In the genomic region with DNA sequence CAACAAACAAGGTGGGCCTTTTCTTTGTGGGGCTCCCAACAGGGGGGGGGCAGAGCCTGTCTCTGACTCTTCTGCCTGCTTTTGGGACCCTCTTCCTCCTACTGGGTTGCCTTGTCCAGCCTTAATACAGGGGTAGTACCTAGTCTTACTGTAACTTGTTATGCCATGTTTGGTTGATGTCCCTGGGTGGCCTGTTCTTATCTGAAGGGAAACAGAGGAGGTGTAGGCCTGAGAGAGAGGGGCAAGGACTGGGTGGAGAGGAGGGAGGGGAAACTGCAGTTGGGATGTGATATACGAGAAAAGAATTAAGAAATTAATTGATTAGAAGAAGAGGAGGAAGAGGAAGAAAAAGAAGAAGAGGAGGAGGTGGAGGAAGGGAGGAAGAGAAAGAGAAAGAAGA, we compare ENCODE assay signal across 15 mouse cellular contexts. TPM values are rescaled to one million over a fixed set of nuclear protein-coding genes. Genes with fewer than 3 reads are reported as not detected.
DNase-seq lines count a peak whose midpoint lies in the region; ATAC-seq and TF ChIP-seq lines count a peak whose summit lies in the region.
"Had no signal": no experiment of that assay in that cellular context is flagged by ENCODE, and none has a peak within 500 bp of the region (broad histone marks: within the 10 kb centered on the region; RNA-seq: fewer than 3 reads in every experiment).

No protein-coding gene starts in this region.

- H3K9me3 ChIP-seq in midbrain, embryonic 11.5 days (ENCODE audit: control insufficient read depth, low read length) = no peaks in the 10 kb centered on the region
- H3K9me3 ChIP-seq: hindbrain, embryonic 13.5 days; neural tube, embryonic 12.5 days had no signal

- no peaks in the 10 kb centered on the region for H3K36me3 ChIP-seq in heart, adult 2 months (ENCODE audit: control insufficient read depth, insufficient read depth, low read length)
- H3K36me3 ChIP-seq in midbrain, embryonic 11.5 days (ENCODE audit: control insufficient read depth, insufficient read depth, low read length) = no peaks in the 10 kb centered on the region

- no peak overlapping the region for H3K4me3 ChIP-seq in heart, adult 2 months
- H3K4me3 ChIP-seq in midbrain, embryonic 11.5 days (ENCODE audit: low read depth, low read length) = no peak overlapping the region
- H3K4me3 ChIP-seq: hindbrain, embryonic 13.5 days; neural tube, embryonic 12.5 days had no signal

- H3K9ac ChIP-seq in heart, adult 2 months (ENCODE audit: low read depth, low read length) = no peak overlapping the region
- no peak overlapping the region for H3K9ac ChIP-seq in midbrain, embryonic 11.5 days (ENCODE audit: low read length)
- H3K9ac ChIP-seq: hindbrain, embryonic 13.5 days; neural tube, embryonic 12.5 days had no signal

- 81% methylated on average over 1 of the region's 1 CpGs for WGBS in heart, adult 2 months
- WGBS in midbrain, embryonic 11.5 days = 88% methylated on average over 1 of the region's 1 CpGs

- no peak for TF ChIP-seq CTCF in heart, adult 2 months (IDR thresholded peaks at IDR 0.05)

- no peak for TF ChIP-seq EP300 in heart, adult 2 months (IDR thresholded peaks at IDR 0.05; ENCODE audit: insufficient read depth, low read depth, low read length)

- no peak overlapping the region for H3K4me2 ChIP-seq in midbrain, embryonic 11.5 days
- H3K4me2 ChIP-seq: hindbrain, embryonic 13.5 days; neural tube, embryonic 12.5 days had no signal

- no peak overlapping the region for H3K27ac ChIP-seq in heart, adult 2 months
- H3K27ac ChIP-seq in midbrain, embryonic 11.5 days (ENCODE audit: low read depth, low read length) = no peak overlapping the region
- H3K27ac ChIP-seq: hindbrain, embryonic 13.5 days; neural tube, embryonic 12.5 days had no signal

- H3K4me1 ChIP-seq in heart, adult 2 months (ENCODE audit: control insufficient read depth, insufficient read depth, low read length) = no peaks in the 10 kb centered on the region; the same call in 1 of the 2 replicates
- no peaks in the 10 kb centered on the region for H3K4me1 ChIP-seq in midbrain, embryonic 11.5 days (ENCODE audit: control insufficient read depth, insufficient read depth, low read length)
- H3K4me1 ChIP-seq: neural tube, embryonic 12.5 days had no signal

- no peak for ATAC-seq in midbrain, embryonic 11.5 days (ENCODE audit: low FRiP score)
- ATAC-seq: forebrain, embryonic 16.5 days had no signal

- no peaks in the 10 kb centered on the region for H3K79me2 ChIP-seq in heart, adult 2 months (replicated peaks; ENCODE audit: control insufficient read depth, insufficient read depth, low read length)

- H3K27me3 ChIP-seq in heart, adult 2 months (ENCODE audit: control insufficient read depth, insufficient read depth, low read length) = no peaks in the 10 kb centered on the region
- H3K27me3 ChIP-seq in midbrain, embryonic 11.5 days (ENCODE audit: control insufficient read depth, insufficient read depth, low read length) = no peaks in the 10 kb centered on the region
- H3K27me3 ChIP-seq: hindbrain, embryonic 13.5 days; neural tube, embryonic 12.5 days had no signal

- intact Hi-C loops in heart, adult 2 months (cut with DNase I) = no loop called here

- peak; percentile 30 for DNase-seq in heart, adult 11 months
- DNase-seq in heart, adult 2 months = no peak
- DNase-seq in spleen, adult 12 weeks (ENCODE audit: low spot score) = peak; percentile 41
- no peak for DNase-seq in spleen, adult 18-20 months
- peak; percentile 84 for DNase-seq in liver
- peak; percentile 68 to 71 for DNase-seq in spleen, postnatal 4 days (ENCODE audit: low spot score in 2 of 2)
- no peak for DNase-seq in midbrain, embryonic 11.5 days (ENCODE audit: low spot score, missing footprints)
- DNase-seq in thymus, postnatal 36 days = no peak
- DNase-seq: cerebellum, adult 8-10 months; kidney, adult 18-20 months; kidney, postnatal 25 days; lung, adult 18-20 months had no signal

- TF ChIP-seq POLR2A in heart, adult 2 months (IDR thresholded peaks at IDR 0.05; ENCODE audit: insufficient read depth, low read depth, low read length) = no peak

RNA-seq across cellular contexts. Expression of gene Vopp1, which starts 58.7 kb away (rescaled TPM):
- 10 to 100 TPM; 21.6 to 23.9 TPM for total RNA-seq in heart, adult 2 months (2021)
- 11.3 and 13.8 TPM in 2 replicates for polyA plus RNA-seq in heart, adult 2 months (2012; rRNA removed)
- 61.1 and 71.1 TPM in 2 replicates for polyA plus RNA-seq in midbrain, embryonic 11.5 days (2014; fragmentation: Nextera tagmentation; extraction: Ambion mirVana)

Comparison
In these comparisons a context has a peak if more than half of its experiments do, and no peak if none do; other contexts are left out.
1. DNase-seq: peak in heart, adult 11 months (single experiment), spleen, adult 12 weeks (single experiment), liver (single experiment) and spleen, postnatal 4 days (2 of 2); none in heart, adult 2 months (0 of 2), spleen, adult 18-20 months (0 of 2), midbrain, embryonic 11.5 days (single experiment) and thymus, postnatal 36 days (0 of 2).